Mouse (Mus musculus): Measurements from ENCODE around the gene Ftcd.

The Ftcd gene

GRCm38 (mm10) chr10:76612473-76612872 is 37.0 kb downstream of the Ftcd start:
- DNase-seq (ENCODE audit: low read depth): no peak

- no peak for DNase-seq (ENCODE audit: low read depth)
These were observed 47.0 kb downstream of the Ftcd start for GRCm38 (mm10) chr10:76622411-76622810.

DNA sequence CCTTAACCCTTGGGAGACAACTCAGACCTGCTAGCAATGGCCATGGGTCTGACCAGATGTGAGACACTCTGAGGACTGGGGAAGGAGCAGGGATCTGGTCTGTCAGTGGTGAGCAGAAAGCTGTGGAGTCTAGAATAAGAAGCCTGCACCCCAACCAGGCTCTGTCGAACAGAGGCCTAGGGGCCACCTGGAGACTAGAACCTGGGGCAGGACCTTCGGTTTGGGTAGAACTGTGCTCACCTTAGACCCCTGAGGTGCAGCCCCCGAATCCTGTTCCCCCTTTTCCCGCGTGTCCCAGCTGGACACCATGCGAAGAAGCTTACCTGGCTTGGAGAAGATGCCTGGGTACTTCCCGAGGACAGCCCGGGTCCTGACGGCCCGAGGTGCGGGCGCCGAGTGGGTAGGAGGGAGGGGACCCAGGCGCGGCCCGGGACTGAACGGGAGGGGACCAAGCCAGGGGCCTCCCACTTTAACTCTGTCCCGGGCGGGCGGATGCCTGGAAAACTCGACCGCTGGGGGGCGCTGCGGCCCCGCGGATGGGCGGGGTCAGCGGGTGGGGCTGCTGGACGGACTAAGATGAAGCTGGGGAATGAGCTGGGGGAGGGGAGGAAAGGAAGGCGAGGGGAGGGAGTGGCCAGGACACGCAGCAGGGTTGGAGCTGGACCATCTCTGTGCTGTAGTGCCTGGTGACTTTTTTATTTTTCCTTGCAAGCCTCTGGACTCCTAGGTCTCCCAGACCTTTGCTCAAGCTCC is 47.7 kb downstream of the Ftcd start, which contains the start of gene Col6a2:
Col6a2 (minus strand) TSS at position 703 of the 753 bp plus-strand sequence.
- peak; percentile 26 for DNase-seq (ENCODE audit: low read depth)

- no peak for DNase-seq (ENCODE audit: low read depth)
These were observed 48.3 kb downstream of the Ftcd start for GRCm38 (mm10) chr10:76623734-76624133.

GRCm38 (mm10) chr10:76624903-76625302 is 49.5 kb downstream of the Ftcd start:
- DNase-seq (ENCODE audit: low read depth): no peak

DNA sequence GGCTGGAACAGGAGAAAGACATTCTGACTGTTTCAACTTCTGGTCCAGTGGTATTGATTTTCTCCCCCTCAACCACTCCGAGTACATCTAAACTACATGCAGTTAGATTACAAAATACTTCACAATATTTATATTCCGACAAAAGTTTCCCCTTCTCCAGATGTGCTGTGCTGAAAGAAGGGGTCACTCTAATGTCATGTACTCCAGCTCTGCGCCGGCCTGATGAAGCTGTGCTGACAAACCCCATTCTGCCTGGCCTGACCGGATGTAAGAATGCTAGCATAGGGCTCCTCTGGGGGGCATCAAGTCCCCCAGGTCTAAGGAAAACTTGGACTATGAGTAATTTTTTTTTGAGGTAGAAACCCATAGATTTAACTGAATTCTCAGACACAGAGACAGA is 52.3 kb downstream of the Ftcd start:
- DNase-seq (ENCODE audit: low read depth): no peak

GRCm38 (mm10) chr10:76630657-76631056 is 55.2 kb downstream of the Ftcd start:
- no peak for DNase-seq (ENCODE audit: low read depth)

DNA sequence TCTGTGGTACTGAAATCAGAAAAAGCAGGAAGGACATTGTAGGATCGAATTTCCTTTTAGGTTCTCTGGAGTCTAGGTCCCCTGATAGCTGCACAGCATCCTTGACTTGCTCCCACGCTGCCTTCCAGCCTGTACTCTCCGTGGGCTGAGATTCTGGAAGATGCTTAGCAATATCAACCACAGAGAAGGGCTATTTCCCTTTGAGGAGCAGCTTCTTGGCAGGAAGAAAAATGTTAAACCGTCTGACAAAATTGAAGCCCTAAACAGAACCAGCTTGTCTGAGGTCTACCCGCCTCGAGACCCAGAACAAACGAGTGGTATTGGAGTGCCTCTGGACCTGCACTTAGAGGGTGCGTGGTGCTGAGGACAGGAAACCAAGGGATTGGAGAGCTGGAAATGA is 57.2 kb downstream of the Ftcd start:
- no peak for DNase-seq (ENCODE audit: low read depth)

DNA sequence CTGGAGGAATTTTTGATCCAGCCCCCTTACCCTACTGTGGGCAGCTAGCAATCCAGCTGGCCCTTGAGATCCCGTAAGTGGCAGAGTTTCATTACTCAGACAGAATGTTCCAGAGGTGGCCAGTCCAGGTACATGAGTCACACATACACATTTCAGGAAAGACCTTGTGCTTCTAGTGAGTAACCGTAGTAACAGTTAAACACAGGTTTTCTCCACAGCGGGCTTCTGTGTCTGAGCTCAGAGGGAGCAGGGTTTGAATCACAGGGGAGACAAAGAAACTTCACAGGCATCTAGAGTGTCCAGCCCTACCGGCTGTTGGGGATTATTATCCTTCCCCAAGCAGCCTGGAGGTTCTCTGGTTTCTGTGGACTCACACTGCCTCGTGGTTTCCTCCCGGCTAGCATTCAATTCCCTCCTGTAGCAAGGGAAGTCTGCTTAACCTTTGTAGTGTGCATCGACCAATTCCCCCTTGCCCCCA is 58.7 kb downstream of the Ftcd start:
- DNase-seq (ENCODE audit: low read depth): no peak

DNA sequence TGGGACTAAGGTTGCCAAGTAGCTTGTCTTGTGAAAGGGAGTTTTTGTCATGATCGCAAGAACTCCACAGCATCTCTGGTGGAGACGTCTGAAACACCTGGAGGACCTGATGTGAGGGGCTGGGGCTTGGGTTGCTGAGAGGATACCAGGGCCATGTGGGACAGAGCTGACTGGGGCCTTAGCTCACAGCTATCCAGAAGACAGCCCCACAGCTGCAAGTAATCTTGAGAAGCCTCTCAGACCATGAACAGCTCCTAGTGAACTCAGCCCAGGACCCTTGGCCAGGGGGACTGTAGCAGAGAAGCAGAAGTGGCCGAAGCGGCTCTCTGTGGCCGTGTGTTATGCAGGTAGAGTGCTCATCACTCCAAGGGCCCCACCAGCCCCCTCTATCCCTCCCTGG is 59.1 kb downstream of the Ftcd start:
- DNase-seq (ENCODE audit: low read depth): no peak

DNA sequence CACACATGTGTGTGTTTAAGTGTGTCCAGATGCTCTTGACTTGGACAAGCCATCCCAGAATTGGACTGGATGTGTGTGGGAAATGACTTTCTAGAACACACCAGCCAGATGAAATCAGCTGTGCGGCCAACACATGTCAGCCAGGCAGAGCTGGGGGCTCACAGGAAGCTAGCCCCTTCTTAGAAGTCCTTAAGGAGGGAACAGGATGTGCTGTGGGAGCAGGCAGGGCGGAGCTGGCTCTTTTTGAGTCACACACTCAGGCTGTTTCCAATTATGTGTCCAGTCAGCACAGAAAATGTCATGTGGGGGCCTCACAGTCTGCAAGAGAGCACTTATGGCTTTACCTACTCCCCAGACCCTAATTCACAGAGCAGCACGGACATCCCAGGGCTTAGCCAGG is 60.6 kb downstream of the Ftcd start:
- no peak for DNase-seq (ENCODE audit: low read depth)

GRCm38 (mm10) chr10:76636601-76637000 is 61.2 kb downstream of the Ftcd start:
- no peak for DNase-seq (ENCODE audit: low read depth)
